Mouse (Mus musculus): ENCODE data around the gene Atg16l1.
A peak's percentile ranks its signal among the peaks of the same experiment; 100 is the strongest.

Atg16l1 gene

DNA sequence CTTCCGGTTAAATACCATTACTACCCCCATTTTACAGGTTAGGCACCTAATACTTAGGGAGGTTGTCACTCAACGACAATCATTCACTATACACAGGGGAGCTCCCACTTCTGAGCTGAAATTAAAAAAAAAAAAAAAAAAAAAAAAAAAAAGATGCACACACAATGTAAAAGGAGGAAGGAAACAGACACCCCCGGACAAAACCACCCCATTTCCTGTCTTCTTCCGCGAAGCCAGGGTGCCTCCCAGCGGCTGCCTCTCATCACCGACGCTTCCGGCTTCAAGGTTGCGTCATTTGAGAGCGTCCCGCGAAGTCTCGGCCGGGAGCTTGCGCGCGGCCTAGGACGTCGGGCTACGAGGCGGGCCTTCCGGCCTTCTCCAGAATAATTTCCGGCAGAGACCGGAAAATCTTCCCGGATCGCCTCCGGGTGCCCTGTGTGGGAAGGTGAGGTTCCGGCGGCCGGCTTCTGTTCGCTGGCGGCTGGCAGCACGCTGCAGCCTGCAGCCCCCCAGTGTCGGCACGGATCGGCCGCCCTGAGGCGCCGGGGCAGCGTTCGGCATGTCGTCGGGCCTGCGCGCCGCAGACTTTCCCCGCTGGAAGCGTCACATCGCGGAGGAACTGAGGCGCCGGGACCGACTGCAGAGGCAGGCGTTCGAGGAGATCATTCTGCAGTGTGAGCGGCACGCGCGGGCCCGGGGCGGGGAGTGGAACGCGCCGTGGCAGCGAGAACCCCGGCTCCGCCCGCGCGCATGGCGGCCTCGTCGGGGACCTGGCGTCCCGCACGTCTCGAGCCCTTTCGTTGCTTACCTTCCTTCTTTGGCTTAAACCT lies at the start of gene Atg16l1:
TSS of gene Atg16l1 (plus strand) at position 230 of the 830 bp plus-strand sequence.
- DNase-seq = peak; percentile 97

DNA sequence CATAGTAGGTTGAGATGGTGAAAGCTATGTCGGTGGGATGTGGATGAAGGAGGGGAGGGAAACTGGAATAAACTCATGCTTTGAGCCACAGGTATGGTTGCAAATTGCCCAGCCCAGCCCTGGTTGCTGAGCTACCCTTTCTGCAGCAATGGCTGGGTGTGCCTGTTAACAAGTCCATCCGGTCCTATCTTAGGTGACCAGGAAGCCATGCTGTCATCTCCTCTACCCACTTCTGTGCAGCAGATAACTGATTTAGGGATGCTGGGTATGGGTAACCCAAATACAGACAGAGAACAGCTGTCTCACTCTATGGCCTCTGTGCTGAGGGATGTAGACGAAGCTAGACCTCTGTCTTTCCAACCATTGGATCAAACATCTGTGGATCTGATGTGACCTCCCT lies 49.3 kb upstream of the Atg16l1 start:
- no peak for DNase-seq

DNA sequence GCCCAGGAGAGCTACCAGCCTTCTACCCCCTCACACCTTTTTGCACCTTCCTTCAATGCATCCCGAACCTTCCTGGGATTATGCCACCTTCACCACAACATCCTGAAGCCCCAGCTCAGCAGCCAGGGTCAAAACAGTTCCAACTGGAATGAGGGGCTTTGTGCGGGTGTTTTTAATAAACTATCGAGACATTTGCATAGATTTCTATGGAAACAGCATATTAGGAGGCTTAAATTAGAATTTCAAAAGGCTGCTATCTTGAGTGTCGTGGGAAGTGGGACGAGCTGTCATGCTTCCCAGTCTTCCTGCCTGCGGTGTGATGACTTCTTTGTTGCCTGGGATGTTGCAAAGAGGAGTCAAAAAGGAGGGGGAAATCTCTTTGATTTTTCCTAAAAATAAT lies 46.6 kb upstream of the Atg16l1 start:
- no peak for DNase-seq

DNA sequence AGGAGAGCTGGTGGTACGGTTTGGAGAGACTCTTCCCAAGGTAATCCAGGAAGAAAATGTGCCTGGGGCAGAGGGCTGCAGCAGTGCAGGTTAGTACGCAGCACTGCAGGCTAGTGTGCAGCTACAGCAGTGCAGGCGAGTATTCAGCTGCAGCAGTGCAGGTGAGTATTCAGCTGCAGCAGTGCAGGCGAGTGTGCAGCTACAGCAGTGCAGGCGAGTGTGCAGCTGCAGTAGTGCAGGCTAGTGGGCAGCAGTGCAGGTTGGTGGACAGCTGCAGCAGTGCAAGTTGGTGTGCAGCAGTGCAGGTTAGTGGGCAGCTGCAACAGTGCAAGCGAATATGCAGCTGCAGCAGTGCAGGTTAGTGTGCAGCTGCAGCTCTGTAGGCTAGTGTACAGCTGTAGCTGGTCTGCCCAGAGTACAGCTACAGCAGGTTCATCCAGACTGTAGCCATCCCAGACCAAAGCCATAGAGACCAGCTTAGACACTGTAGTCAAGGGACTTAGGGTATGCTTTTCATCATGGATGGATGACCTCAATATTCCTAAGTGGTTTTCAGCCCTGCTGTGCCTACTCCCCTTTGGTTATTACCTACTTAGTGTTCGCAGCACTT lies 45.9 kb upstream of the Atg16l1 start:
- no peak for DNase-seq

DNA sequence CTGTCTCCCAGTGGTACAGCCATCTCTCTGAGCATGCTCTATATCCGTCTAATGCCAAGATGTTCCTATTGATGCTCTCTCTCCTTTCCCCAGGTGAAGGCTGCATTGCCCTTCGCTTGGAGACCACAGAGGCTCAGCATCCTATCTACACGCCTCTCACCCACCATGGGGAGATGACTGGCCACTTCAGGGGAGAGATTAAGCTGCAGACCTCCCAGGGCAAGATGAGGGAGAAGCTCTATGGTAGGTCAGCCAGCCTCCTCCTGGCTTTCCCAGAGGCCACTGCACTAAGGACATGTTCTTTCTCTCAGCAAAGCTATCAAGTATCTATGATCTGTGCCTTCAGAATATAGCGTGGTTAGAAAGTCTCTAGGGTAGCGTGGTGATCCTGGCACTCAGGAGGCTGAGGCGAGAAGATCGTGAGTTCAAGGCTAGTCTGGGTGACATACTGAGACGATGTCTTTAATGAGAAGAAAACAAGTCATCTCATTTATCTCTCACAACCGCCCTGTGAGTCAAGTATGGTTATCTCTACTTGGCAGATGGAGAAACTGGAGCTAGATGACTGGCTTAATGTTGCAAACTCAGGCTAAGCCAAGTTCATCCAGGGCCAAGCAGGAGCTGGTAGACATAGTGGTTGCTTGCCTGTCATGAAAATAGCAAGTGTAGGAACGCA lies 43.6 kb upstream of the Atg16l1 start:
- no peak for DNase-seq

DNA sequence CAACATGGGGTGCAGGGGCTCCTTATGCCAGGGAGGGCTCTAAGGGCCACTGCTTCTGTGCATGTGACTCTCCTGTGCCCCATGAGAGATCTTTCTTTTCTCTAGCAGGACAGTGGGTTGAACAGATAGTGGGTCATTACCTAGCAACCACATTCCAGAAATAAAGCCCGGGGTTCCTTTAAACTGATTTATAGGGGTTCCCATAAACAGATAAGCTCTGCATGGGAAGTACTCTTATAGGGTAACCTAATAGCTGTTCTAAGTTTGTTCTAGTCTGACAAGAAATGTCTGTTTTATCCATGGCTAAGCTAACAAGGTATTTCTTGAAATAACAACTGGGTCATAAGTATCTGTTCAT lies 43.1 kb upstream of the Atg16l1 start:
- DNase-seq = no peak

DNA sequence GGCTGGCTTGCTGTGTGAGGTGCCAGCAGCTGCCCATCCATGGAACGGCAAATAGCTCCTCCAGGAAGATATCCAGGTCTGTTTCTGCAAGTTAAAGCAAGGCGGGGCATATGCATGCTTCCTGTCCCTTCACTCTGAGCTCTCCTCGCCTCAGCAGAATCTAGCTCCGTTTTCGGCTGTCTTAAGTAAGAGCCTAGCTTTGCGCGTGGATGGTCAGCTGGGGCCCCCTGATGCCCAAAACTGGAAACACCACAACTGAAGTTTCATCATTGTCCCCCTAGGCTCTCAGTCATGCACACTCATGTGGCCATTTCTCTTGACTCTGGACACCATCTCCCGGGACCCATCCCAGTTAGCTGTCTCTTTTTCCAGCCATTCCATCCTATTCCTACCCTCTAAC lies 34.3 kb upstream of the Atg16l1 start:
- DNase-seq = peak; percentile 68

DNA sequence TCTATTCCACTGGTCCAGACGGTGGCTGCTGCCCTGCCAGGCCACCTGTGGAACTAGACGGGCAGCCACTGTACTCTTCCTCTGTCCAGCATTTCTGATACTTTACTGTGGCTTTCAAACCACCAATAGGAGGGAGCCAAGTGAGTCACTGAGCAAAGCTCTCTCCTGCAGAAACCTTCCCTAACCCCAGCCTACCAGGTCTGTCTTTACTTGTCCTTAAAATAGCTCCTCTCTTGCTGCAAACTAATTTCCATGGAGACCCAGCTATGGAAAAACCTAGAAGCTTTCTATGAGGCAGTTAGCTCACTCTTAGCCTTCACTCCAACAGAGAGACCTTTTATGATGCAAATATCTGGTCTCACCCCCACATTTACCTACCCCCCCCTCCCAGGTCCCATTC lies 33.6 kb upstream of the Atg16l1 start:
- no peak for DNase-seq

DNA sequence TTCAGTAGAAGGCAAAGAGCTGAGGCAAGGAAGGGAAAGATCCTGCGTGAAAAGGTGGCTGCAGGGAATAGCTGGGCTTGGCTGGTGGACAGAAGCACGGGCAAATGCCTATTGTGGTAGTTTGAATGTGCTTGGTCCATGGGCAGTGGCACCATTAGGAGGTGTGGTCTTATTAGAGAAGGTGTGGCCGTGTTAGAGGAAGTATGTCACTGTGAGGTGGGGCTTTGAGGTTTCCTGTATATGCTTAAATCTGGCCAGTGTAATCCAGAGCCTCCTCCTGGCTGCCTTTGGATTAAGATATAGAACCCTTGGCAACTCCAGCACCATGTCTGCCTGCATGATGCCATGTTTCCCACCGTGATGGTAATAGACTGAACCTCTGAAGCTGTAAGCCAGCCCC lies 32.3 kb upstream of the Atg16l1 start:
- DNase-seq = no peak

DNA sequence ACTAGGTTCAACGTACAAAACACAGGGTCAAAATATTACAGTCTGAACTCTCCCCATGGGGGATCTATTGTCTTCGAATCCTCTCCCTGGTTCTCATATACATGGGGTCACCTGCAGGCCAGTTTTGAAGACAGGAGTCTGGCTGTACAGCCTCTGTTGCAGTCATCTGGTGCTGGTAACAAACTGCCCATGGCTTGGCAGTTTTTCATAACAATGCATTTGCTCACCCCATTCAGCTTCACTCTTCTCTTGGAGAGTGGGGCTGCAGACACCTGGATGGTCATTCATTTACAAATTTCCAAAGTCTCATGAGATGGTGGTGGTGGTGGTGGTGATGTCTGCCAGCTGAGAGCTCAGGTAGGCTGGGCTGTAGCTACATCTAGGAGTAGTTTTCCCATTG lies 26.6 kb upstream of the Atg16l1 start:
- no peak for DNase-seq

DNA sequence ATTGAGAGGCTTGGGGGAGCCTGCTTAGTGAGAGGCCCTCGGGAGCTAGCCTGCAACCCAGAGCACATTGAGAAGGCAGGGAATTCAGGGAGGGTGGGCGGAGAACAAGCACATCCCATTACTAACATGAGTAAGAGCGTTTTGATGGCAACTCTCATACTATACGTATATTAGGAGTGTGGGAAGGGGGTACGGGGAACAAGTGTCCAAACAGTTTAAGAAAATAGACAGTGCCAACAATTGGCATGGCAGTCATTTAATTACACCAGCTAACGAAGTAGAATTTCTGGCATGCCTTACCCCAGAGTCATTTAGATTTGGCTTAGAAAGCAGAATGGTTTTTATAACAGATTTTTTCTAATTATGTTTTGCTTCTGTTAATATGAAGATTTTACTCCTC lies 25.8 kb upstream of the Atg16l1 start:
- no peak for DNase-seq

DNA sequence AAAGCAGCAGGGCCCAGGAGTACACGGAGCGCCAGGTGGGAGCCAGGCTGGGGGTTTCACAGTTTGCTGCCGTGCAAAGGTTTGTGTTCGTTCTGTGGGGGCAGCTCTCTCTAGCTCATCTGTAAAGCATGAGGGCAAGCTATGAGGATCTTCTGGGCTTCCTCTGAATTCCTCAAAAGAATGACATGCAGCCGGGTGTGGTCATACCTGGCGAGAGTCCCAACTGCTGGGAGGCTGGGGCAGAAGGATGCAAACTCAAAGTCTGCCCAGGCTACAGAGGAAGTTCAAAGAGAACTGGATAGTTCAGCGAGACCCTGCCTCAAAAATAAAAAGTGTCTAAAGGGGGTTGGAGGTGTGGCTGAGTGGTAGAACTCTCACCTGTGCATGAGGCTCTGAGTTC lies 25.4 kb upstream of the Atg16l1 start:
- DNase-seq = no peak

DNA sequence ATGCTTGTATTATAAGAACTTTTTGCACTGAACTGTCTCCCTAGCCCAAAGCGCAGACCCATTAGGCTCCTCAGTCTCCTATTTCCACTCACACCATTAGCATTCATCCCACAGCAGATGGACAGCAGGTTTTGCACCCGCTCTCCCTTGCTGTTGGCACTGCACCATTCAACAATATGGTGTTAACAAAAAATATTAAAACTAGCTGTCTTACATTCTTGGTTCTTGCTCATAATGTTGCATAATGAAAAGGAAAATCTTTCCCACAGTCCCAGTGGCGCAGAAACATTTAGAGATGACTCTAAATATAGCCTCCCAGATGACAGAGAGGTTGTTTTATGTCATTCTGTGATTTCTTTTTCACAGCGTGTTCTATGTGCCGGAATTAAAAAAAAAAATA lies 22.5 kb upstream of the Atg16l1 start:
- no peak for DNase-seq

DNA sequence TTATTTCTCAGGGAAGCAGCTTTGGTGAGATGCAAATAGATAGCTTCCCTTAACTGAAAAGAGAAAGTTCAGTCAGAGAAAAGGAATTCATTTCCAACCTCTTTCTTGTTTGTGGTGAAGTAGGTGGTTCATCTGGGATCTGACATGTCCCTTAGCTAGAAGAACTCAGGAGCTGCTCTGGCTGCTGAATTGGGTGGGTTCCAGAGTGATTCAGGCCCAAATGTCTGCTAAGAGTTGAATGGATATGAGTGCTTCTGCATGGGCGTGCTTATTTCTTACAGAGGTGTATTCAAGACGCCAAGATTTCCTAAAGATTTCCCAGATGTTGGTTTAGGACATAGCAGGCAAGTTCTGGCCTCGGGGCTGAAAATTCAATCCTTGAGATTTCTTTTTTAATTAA lies 21.5 kb upstream of the Atg16l1 start:
- DNase-seq = no peak

DNA sequence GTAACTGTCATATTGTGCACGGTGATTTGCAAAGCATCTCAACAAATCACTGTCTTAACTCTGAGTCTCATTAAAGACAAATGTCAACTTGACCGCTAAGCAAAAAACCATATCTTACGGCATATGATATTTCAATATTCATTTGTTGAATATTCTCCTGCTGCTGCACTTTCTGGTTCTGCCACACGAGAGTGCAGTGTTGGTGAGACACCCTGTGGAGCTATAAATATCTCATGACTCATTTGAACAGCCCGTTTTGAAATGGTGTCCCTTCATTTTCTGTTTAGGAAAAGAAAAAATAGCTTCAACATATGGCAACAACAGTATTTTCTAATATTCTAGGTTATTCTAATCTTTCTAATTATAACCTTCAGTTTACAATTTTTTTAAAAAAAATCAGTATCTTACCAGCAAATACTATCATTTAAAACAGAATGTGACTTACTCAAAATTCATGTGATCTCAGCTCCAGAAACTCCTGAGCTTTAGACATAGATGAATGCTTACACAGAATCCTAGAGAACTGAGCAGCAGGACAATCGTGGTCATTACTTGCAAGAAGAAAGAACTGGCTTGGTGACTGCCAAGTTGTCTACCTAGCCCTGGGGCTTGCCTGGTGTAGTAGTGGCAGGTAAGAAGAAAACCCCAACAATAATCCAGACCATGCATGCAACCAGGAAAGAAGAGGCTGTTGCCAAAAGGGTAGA lies 14.9 kb upstream of the Atg16l1 start:
- DNase-seq = no peak

DNA sequence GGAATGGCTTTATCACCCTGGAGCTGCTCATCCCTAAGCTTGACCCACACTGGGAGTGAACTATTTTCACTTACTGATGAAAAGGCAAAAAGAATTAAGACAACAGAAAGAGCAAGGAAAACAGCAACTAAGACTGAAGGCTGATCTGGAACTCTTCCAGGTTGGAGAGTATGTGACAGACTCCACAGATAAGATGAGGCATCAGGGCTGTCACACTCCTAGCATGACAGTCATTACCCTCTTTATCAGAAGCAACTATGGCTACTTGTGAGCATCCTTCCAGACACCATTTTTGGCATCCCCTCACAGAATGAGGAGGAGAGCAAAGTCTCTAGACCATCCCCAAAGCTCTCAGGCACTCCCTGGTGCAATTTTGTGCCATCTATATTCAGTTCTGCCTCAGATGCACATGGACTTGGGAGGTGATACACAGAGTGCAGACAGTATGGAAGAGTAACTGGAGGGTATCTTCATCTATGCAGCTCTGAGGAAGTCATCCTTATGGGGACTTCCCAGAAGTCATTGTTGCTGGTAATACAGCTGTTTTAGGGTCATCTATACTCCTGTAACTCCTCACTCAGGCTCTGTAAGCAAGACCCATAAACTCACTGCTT lies 6.2 kb upstream of the Atg16l1 start:
- no peak for DNase-seq

DNA sequence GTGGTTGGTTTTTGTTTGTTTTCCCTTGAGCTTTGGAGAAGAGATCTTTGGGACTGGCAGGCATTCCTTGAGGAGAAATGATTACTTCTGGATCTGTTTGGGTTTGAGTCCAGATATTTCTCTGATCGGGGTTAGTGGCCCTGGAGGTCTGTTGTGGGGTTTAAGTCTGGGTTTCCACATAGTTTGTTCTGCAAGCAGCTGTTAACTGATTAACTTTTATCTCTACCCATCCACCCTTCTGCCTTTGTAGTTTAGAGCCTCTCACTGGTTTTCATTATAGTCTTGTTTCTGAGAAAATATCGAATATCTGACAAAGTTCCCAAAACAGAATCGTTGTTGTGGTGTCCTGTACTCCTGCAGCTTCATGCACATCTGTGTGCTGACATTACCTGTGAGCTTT lies 8.2 kb downstream of the Atg16l1 start:
- no peak for DNase-seq

DNA sequence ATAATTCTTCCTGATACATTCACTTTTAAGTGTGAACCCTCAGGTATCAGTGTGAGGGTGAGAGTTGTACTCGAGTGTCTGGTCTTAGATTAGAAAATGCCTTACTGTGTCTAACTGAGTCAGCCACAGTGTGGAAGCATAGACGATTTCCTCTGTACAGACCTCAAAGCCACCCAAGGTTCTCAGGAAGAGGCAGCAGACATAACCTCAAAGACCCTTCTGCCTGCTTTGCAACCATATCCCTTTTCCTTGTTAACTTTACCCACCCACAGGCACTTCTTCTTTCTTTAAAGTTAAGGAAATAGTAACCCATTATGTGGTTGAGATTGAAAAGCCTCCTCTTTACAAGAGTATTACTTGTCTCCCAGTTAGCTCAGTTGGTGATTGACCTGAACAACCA lies 10.1 kb downstream of the Atg16l1 start:
- DNase-seq = no peak

DNA sequence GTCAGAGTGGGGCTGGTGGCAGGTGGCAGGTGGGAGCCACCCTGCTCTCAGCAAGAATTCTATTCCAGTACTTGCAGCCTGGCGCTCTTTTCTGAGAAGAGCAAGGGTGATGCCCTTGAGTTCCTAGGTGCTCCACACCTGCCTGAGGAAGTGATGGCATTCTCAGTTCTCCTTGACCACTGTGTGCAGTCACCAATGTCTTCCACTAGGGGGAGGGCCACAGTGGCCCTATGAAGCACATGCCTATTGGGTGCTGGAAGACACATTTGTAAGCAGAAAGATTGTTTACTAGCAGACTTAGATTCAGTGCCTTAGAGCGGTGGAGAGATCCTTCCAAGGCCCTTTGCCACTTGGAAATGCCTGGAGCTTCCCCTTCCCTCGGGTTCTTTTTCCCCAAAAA lies 10.6 kb downstream of the Atg16l1 start:
- peak; percentile 37 for DNase-seq

DNA sequence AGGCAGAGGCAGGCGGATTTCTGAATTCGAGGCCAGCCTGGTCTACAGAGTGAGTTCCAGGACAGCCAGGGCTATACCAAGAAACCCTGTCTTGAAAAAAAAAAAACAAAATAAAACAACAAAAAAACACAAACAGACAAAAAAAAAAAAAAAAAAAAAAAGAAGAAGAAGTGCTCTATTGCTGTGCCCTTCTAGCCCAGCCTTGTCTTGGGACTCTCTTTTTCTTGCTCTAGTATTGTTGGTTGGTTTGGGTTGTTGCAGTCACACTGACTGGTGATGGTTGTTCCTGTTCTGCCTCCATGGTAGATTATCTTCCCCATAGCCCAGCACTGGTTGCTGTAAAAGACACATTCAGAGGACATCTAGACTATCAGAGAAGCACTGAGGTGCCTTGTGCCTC lies 13.6 kb downstream of the Atg16l1 start:
- no peak for DNase-seq

DNA sequence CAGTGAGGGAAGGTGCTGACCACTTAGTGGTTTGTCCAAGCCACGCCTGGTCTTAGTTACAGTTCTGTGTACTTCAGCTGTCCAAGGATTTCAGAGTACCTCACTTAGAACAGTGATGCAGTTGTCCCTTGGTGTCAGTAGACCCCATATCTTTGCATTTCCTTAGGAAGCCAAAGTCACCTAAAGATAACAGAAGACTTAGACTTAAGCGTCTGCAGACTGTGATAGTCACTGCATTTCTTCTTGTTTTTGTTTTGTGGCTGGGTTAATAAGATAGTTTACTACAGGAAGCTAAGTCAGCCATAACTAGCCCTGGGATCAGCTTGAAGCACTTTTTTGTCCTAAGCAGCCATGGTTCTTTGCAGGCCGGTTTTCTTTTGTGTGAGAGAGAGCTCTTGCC lies 14.8 kb downstream of the Atg16l1 start:
- DNase-seq = no peak

DNA sequence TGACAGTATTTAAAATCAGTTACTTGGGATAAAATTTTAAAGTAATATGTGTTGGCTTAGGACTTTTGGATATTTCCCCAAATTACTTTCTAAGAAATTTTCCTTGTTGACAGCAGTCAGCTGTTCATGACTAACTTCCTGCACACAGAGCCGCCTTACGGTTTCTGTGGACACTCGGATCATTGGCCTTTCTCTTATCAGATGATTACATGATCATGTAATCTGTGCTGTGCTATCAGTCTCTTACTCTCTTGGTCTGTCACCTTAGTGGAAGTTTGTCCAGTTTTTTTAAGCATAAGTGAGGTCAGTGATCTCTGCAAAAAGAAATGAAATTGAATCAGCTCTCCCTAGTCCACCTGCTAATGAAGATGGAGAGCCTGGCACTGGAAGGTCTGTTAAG lies 16.1 kb downstream of the Atg16l1 start:
- DNase-seq = no peak

DNA sequence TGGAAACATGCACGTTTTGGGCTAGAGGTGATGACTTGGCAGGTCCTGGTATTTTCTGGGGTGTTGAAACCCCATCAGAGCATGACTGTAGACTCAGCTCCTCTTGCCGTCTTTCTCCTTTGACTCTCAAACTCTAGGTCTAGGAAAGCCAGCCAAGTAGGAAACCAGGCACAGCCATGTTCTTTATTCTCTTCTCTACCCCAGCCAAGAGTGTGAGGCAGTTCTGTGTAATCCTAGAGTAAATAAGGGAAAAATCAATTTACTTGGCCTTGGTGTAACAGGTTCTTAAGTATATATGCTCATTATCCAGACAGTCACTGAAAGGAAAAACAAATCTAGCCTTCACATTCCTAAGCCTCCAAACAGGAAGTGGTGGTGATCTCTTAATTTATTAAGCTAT lies 17.7 kb downstream of the Atg16l1 start:
- no peak for DNase-seq
